Mouse (Mus musculus) liver, adult 2 months (tissue): ENCODE measurements around the gene Rhox2g. TPM values are rescaled to one million over a fixed set of nuclear protein-coding genes. Genes with fewer than 3 reads are reported as not detected.

ENCODE experiments used
- polyA plus RNA-seq: library from polyadenylated mRNA; depleted of rRNA; stranded (reverse); fragments of >200 nt; gene quantifications from 2 replicates; pipeline ENCODE4 v1.2.3, GENCODE M21; 2012; rRNA removed
- total RNA-seq: library from RNA; depleted of rRNA; stranded (reverse); fragments of >200 nt; gene quantifications from 2 replicates; pipeline ENCODE4 v1.2.3, GENCODE M21; 2014; rRNA removed

Gene Rhox2g
- total and polyA plus RNA-seq, 2 experiments: not detected

Other genes with a start within 250 kb of the Rhox2g start
- gene Rhox2b, start 231.4 kb downstream of the Rhox2g start, total RNA-seq: not detected in 2 replicates
- gene Rhox2b, start 231.4 kb downstream of the Rhox2g start, polyA plus RNA-seq: not detected in 2 replicates
- gene Rhox4b, start 211.0 kb downstream of the Rhox2g start, total RNA-seq: not detected in 2 replicates
- gene Rhox4b, start 211.0 kb downstream of the Rhox2g start, polyA plus RNA-seq: not detected in 2 replicates
- gene Rhox2c, start 189.8 kb downstream of the Rhox2g start, total RNA-seq: not detected in 2 replicates
- gene Rhox2c, start 189.8 kb downstream of the Rhox2g start, polyA plus RNA-seq: not detected in 2 replicates
- gene Rhox3c, start 184.9 kb downstream of the Rhox2g start, total RNA-seq: not detected in 2 replicates
- gene Rhox3c, start 184.9 kb downstream of the Rhox2g start, polyA plus RNA-seq: not detected in 2 replicates
- not detected in 2 replicates for gene Rhox4c, start 163.1 kb downstream of the Rhox2g start, total RNA-seq
- gene Rhox4c, start 163.1 kb downstream of the Rhox2g start, polyA plus RNA-seq: not detected in 2 replicates
- gene Rhox2d, start 150.0 kb downstream of the Rhox2g start, total RNA-seq: not detected in 2 replicates
- not detected in 2 replicates for gene Rhox2d, start 150.0 kb downstream of the Rhox2g start, polyA plus RNA-seq
- gene Rhox4d, start 129.1 kb downstream of the Rhox2g start, total RNA-seq: not detected in 2 replicates
- gene Rhox4d, start 129.1 kb downstream of the Rhox2g start, polyA plus RNA-seq: not detected in 2 replicates
- not detected in 2 replicates for gene Rhox2e, start 113.0 kb downstream of the Rhox2g start, total RNA-seq
- gene Rhox2e, start 113.0 kb downstream of the Rhox2g start, polyA plus RNA-seq: not detected in 2 replicates
- not detected in 2 replicates for gene Rhox3e, start 101.5 kb downstream of the Rhox2g start, total RNA-seq
- gene Rhox3e, start 101.5 kb downstream of the Rhox2g start, polyA plus RNA-seq: not detected in 2 replicates
- not detected in 2 replicates for gene Rhox4e, start 86.1 kb downstream of the Rhox2g start, total RNA-seq
- not detected in 2 replicates for gene Rhox4e, start 86.1 kb downstream of the Rhox2g start, polyA plus RNA-seq
- gene Rhox2f, start 72.1 kb downstream of the Rhox2g start, total RNA-seq: not detected in 2 replicates
- not detected in 2 replicates for gene Rhox2f, start 72.1 kb downstream of the Rhox2g start, polyA plus RNA-seq
- not detected in 2 replicates for gene Rhox3f, start 62.5 kb downstream of the Rhox2g start, total RNA-seq
- not detected in 2 replicates for gene Rhox3f, start 62.5 kb downstream of the Rhox2g start, polyA plus RNA-seq
- gene Rhox4f, start 35.8 kb downstream of the Rhox2g start, total RNA-seq: not detected in 2 replicates
- not detected in 2 replicates for gene Rhox4f, start 35.8 kb downstream of the Rhox2g start, polyA plus RNA-seq
- gene Rhox3g, start 14.9 kb downstream of the Rhox2g start, total RNA-seq: not detected in 2 replicates
- gene Rhox3g, start 14.9 kb downstream of the Rhox2g start, polyA plus RNA-seq: not detected in 2 replicates
- gene Rhox4g, start 7.9 kb upstream of the Rhox2g start, total RNA-seq: not detected in 2 replicates
- gene Rhox4g, start 7.9 kb upstream of the Rhox2g start, polyA plus RNA-seq: not detected in 2 replicates
- gene Rhox3h, start 25.3 kb upstream of the Rhox2g start, total RNA-seq: not detected in 2 replicates
- gene Rhox3h, start 25.3 kb upstream of the Rhox2g start, polyA plus RNA-seq: not detected in 2 replicates
- gene Rhox2h, start 29.8 kb upstream of the Rhox2g start, total RNA-seq: not detected in 2 replicates
- gene Rhox2h, start 29.8 kb upstream of the Rhox2g start, polyA plus RNA-seq: not detected in 2 replicates
- gene Rhox5, start 161.4 kb upstream of the Rhox2g start, total RNA-seq: 0.54 TPM in 1 of 2 replicates, not detected in the other
- not detected in 2 replicates for gene Rhox5, start 161.4 kb upstream of the Rhox2g start, polyA plus RNA-seq
- gene Rhox6, start 183.4 kb upstream of the Rhox2g start, total RNA-seq: not detected in 2 replicates
- not detected in 2 replicates for gene Rhox6, start 183.4 kb upstream of the Rhox2g start, polyA plus RNA-seq
- not detected in 2 replicates for gene Rhox7a, start 188.2 kb upstream of the Rhox2g start, total RNA-seq
- gene Rhox7a, start 188.2 kb upstream of the Rhox2g start, polyA plus RNA-seq: not detected in 2 replicates
- gene Rhox8, start 235.5 kb upstream of the Rhox2g start, total RNA-seq: not detected in 2 replicates
- not detected in 2 replicates for gene Rhox8, start 235.5 kb upstream of the Rhox2g start, polyA plus RNA-seq